Mouse (Mus musculus) megakaryocyte, embryonic 14.5 days (primary cell): ENCODE data around the gene Mcu.

ENCODE experiments used
- FLI1 ChIP-seq: IDR thresholded peaks from 2 replicates; pipeline ENCODE4 v1.6.1; 2012; ENCODE audit warnings: low read length, inconsistent platforms, mixed read lengths
- GATA1 ChIP-seq: IDR thresholded peaks from 3 replicates; pipeline ENCODE4 v1.6.1; 2012; ENCODE audit warnings: mixed read lengths, low read length, inconsistent platforms, borderline replicate concordance

GRCm38 (mm10) chr10:59646821-59647378, 30.4 kb upstream of the Mcu start:
- no peak for TF ChIP-seq GATA1
- TF ChIP-seq FLI1 = no peak
